Mouse (Mus musculus) embryonic facial prominence, embryonic 12.5 days (tissue): ENCODE measurements around the gene Pnkp. TPM values are rescaled to one million over a fixed set of nuclear protein-coding genes. Genes with fewer than 3 reads are reported as not detected.

Experiments
- ATAC-seq: fragments of 200-750 bp; cut with Nextera tagmentation; 2 replicates; pipeline ENCODE4 v1.8.0; 2017; ENCODE audit not compliant: insufficient number of reproducible peaks, insufficient read depth, low FRiP score, low TSS enrichment
- H3K27ac ChIP-seq: fragments of 300-500 bp; sonication (generic); 2 replicates; pipeline ENCODE4 v1.5.1; 2016; ENCODE audit warnings: mild to moderate bottlenecking
- H3K27me3 ChIP-seq: fragments of 300-500 bp; sonication (generic); 2 replicates; pipeline ENCODE4 v1.6.1; 2016; ENCODE audit warnings: mild to moderate bottlenecking, moderate library complexity
- H3K36me3 ChIP-seq: fragments of 300-500 bp; sonication (generic); 2 replicates; pipeline ENCODE4 v1.6.1; 2016; ENCODE audit warnings: mild to moderate bottlenecking
- H3K4me1 ChIP-seq: fragments of 300-500 bp; sonication (generic); 2 replicates; pipeline ENCODE4 v1.6.1; 2016
- H3K4me2 ChIP-seq: fragments of 300-500 bp; sonication (generic); replicated peaks from 2 replicates; pipeline ENCODE4 v1.6.1; 2016; ENCODE audit warnings: mild to moderate bottlenecking, moderate library complexity
- H3K4me3 ChIP-seq: fragments of 300-500 bp; sonication (generic); 2 replicates; pipeline ENCODE4 v1.5.1; 2016; ENCODE audit warnings: mild to moderate bottlenecking
- H3K9ac ChIP-seq: fragments of 300-500 bp; sonication (generic); 2 replicates; pipeline ENCODE4 v1.6.1; 2016; ENCODE audit warnings: mild to moderate bottlenecking, moderate library complexity
- H3K9me3 ChIP-seq: fragments of 300-500 bp; sonication (generic); 2 replicates; pipeline ENCODE4 v1.6.1; 2016; ENCODE audit warnings: mild to moderate bottlenecking, moderate library complexity
- WGBS: fragments of 180-500 bp; shearing (Covaris S2); methylation state at CpG from one replicate; pipeline ENCODE4 v1.1.7; 2016; 5-methylcytosine and 5-hydroxymethylcytosine counted together
- microRNA counts: library from miRNA; unstranded; fragments of <30 nt; microRNA quantifications from one replicate; lab custom pipeline; 2017
- microRNA-seq: library from miRNA; unstranded; fragments of <30 nt; microRNA quantifications from one replicate; pipeline ENCODE4, GENCODE M21; 2017
- polyA plus RNA-seq: library from polyadenylated mRNA; unstranded; fragments of >200 nt; fragmentation: Nextera tagmentation; extraction: Ambion mirVana; gene quantifications from 2 replicates; pipeline ENCODE4 v1.2.1, GENCODE M21; 2016

Pnkp gene
- polyA plus RNA-seq, 1 experiment from 2014 or later = 30.4 TPM

GRCm38 (mm10) chr7:44895593-44896434 is 38.9 kb downstream of the Pnkp start, which contains the start of gene Fuz:
Fuz (plus strand) TSS chr7:44896079.
- WGBS = under 1% methylated on average over 34 of the region's 34 CpGs
- Histone ChIP-seq H3K27me3 (no peaks in the 10 kb centered on the region), H3K4me1 (peaks cover 42% of the 10 kb centered on the region), H3K9me3 (no peaks in the 10 kb centered on the region), H3K4me3 (peak within 1 kb of the TSS; percentile 60), H3K27ac (peak within 1 kb of the TSS; percentile 92), H3K36me3 (peaks cover 26% of the 10 kb centered on the region), H3K9ac (peak within 1 kb of the TSS; percentile 70), H3K4me2 (peak within 1 kb of the TSS; percentile 79)
- ATAC-seq = peak; percentile 36; the same call in 1 of the 2 replicates

- Histone ChIP-seq H3K4me3 (peak overlapping the region; percentile 60), H3K4me1 (peaks cover 42% of the 10 kb centered on the region), H3K36me3 (peaks cover 24% of the 10 kb centered on the region), H3K4me2 (peak overlapping the region; percentile 79), H3K9ac (peak overlapping the region; percentile 70), H3K9me3 (no peaks in the 10 kb centered on the region), H3K27me3 (no peaks in the 10 kb centered on the region), H3K27ac (peak overlapping the region; percentile 92)
- no peak for ATAC-seq
- 33% methylated on average over 10 of the region's 10 CpGs for WGBS
Measured at GRCm38 (mm10) chr7:44896499-44896898, 39.6 kb downstream of the Pnkp start.

DNA sequence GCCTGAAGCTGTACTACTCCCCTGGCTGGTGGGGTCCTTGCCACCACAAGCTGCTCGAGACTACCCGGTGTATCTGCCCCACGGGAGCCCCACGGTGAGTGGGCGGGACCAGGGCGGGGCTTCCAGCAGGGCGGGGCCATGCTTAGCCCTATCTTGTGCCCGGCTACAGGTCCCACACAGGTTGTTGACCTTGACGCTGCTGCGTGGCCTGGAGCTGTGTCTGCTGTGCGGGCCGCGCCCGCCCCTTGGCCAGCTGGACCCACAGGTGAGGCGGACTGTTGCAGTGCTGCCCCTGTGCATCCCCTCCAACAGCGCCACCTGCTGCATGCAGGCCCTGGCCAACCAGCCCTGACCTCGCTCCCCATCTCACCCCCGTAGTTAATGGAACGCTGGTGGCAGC is 41.7 kb downstream of the Pnkp start:
- no peak overlapping the region for H3K4me2 ChIP-seq
- no peak overlapping the region for H3K4me3 ChIP-seq
- H3K27ac ChIP-seq = no peak overlapping the region
- no peaks in the 10 kb centered on the region for H3K9me3 ChIP-seq
- H3K27me3 ChIP-seq = no peaks in the 10 kb centered on the region
- no peak for ATAC-seq
- no peak overlapping the region for H3K9ac ChIP-seq
- WGBS = 41% methylated on average over 19 of the region's 19 CpGs
- H3K36me3 ChIP-seq = peaks cover 42% of the 10 kb centered on the region
- H3K4me1 ChIP-seq = peaks cover 38% of the 10 kb centered on the region

GRCm38 (mm10) chr7:44900632-44901031 is 43.7 kb downstream of the Pnkp start:
- Histone ChIP-seq H3K27ac (0 out of 2 replicates have a peak overlapping the region, but pooled peaks have one; percentile 46), H3K27me3 (no peaks in the 10 kb centered on the region), H3K9ac (no peak overlapping the region), H3K4me3 (no peak overlapping the region), H3K9me3 (no peaks in the 10 kb centered on the region), H3K4me2 (no peak overlapping the region), H3K4me1 (peaks cover 29% of the 10 kb centered on the region), H3K36me3 (peaks cover 63% of the 10 kb centered on the region)
- no peak for ATAC-seq
- 86% methylated on average over 11 of the region's 11 CpGs for WGBS

DNA sequence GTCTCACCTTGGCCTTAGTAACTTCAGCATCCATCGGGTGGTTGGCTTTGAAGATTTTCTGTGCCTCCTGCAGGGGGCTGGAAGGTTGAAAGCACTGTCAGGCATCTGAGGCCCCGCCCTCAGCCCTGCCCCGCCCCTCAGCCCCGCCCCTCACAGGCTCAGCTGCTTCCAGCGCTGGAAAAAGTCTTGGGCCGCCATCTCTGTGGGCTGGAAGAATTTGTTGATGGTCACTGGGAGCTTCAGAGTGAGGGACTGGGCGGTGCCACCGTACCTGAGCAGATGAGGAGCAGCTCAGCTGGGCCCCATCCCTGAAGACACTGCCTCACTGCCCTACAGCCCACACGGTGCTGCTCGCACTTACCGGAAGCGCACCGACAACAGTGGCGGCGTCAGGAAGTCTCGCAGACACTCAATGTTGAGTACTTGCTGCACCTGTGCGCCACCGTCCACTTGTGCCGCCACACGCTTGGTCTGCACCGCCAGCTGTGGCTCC is 44.3 kb downstream of the Pnkp start:
- H3K4me2 ChIP-seq = peak overlapping the region; percentile 48
- peak overlapping the region; percentile 46; the same call in 1 of the 2 replicates for H3K27ac ChIP-seq
- 0 out of 2 replicates have a peak, but pooled peaks have one; percentile 41 for ATAC-seq
- WGBS = 20% methylated on average over 21 of the region's 21 CpGs
- peak overlapping the region; percentile 21 for H3K4me3 ChIP-seq
- H3K4me1 ChIP-seq = peaks cover 29% of the 10 kb centered on the region
- no peaks in the 10 kb centered on the region for H3K27me3 ChIP-seq
- H3K9ac ChIP-seq = no peak overlapping the region; the same call in 1 of the 2 replicates
- peaks cover 69% of the 10 kb centered on the region for H3K36me3 ChIP-seq
- no peaks in the 10 kb centered on the region for H3K9me3 ChIP-seq

DNA sequence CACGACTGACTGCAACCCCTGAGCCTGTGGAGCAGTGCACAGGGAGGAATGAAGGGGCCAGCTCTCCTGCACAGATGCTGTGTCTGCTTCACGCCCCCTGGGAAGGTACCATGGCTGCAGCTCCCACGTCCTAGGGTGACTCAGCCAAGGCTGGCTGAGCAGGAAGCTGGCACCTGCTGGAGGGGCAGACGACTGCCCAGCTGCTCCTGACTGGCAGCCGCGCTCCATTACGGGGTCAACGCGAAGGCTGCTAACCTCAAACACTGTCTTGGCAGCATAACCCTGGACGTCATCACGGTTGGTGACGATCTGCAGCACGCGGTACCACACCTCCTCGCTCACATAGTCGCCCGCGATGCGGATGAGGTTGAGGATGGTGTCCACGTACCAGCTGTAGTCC is 48.5 kb downstream of the Pnkp start:
- no peak for ATAC-seq
- Histone ChIP-seq H3K27ac (0 out of 2 replicates have a peak overlapping the region, but pooled peaks have one; percentile 17), H3K9ac (no peak overlapping the region), H3K4me3 (no peak overlapping the region), H3K27me3 (no peaks in the 10 kb centered on the region), H3K9me3 (no peaks in the 10 kb centered on the region), H3K36me3 (peaks cover 90% of the 10 kb centered on the region), H3K4me1 (peaks cover 13% of the 10 kb centered on the region), H3K4me2 (no peak overlapping the region)
- WGBS = 95% methylated on average over 20 of the region's 20 CpGs

- H3K9me3 ChIP-seq = no peaks in the 10 kb centered on the region
- no peak for ATAC-seq
- no peak overlapping the region for H3K4me2 ChIP-seq
- H3K9ac ChIP-seq = no peak overlapping the region
- H3K36me3 ChIP-seq = peaks cover 97% of the 10 kb centered on the region
- no peak overlapping the region for H3K27ac ChIP-seq
- no peak overlapping the region for H3K4me3 ChIP-seq
- H3K27me3 ChIP-seq = no peaks in the 10 kb centered on the region
- WGBS = 88% methylated on average over 15 of the region's 15 CpGs
- no peaks in the 10 kb centered on the region for H3K4me1 ChIP-seq
Measured at GRCm38 (mm10) chr7:44908706-44909476, 52.0 kb downstream of the Pnkp start.

MicroRNAs within 50 kb of the gene (microRNA counts, 519-probe panel; counts per million panel counts)
- 460 counts per million, percentile 65 among the panel's probes with 10 or more counts for microRNA mmu-miR-707 (lab: Ali Mortazavi, UCI)

Small RNA genes within 50 kb of the gene (microRNA-seq; reads per million reads assigned to microRNA genes)
- gene Mir707 = not detected

Other genes with a start within 250 kb of the Pnkp start
- 6.5 and 6.8 TPM in 2 replicates for gene Myh14, start 186.3 kb upstream of the Pnkp start, polyA plus RNA-seq
- gene Izumo2, start 148.4 kb upstream of the Pnkp start, polyA plus RNA-seq = not detected in 2 replicates
- 36.4 and 36.7 TPM in 2 replicates for gene Vrk3, start 108.7 kb upstream of the Pnkp start, polyA plus RNA-seq
- 2.3 and 2.6 TPM in 2 replicates for gene Zfp473, start 106.1 kb upstream of the Pnkp start, polyA plus RNA-seq
- gene Nup62, start 41.1 kb upstream of the Pnkp start, polyA plus RNA-seq = 102 and 104 TPM in 2 replicates
- gene Il4i1, start 40.8 kb upstream of the Pnkp start, polyA plus RNA-seq = 1.2 and 2.5 TPM in 2 replicates
- gene Atf5, start 40.5 kb upstream of the Pnkp start, polyA plus RNA-seq = 5.3 and 5.8 TPM in 2 replicates
- gene Akt1s1, start 8.1 kb upstream of the Pnkp start, polyA plus RNA-seq = 116 and 120 TPM in 2 replicates
- 94.3 and 105 TPM in 2 replicates for gene Tbc1d17, start 8.1 kb upstream of the Pnkp start, polyA plus RNA-seq
- gene Ptov1, start 12.6 kb downstream of the Pnkp start, polyA plus RNA-seq = 696 and 750 TPM in 2 replicates
- gene Med25, start 35.6 kb downstream of the Pnkp start, polyA plus RNA-seq = 113 and 123 TPM in 2 replicates
- 22.4 and 23.3 TPM in 2 replicates for gene Fuz, start 38.9 kb downstream of the Pnkp start, polyA plus RNA-seq
- 76.3 and 84.7 TPM in 2 replicates for gene Ap2a1, start 72.4 kb downstream of the Pnkp start, polyA plus RNA-seq
- 0.11 and 0.19 TPM in 2 replicates for gene Tsks, start 86.1 kb downstream of the Pnkp start, polyA plus RNA-seq
- gene Cpt1c, start 117.7 kb downstream of the Pnkp start, polyA plus RNA-seq = 32.9 and 35.6 TPM in 2 replicates
- 660 and 677 TPM in 2 replicates for gene Prmt1, start 129.4 kb downstream of the Pnkp start, polyA plus RNA-seq
- gene Irf3, start 140.5 kb downstream of the Pnkp start, polyA plus RNA-seq = 93.3 and 95.7 TPM in 2 replicates
- gene Bcl2l12, start 141.6 kb downstream of the Pnkp start, polyA plus RNA-seq = 79.9 and 83.5 TPM in 2 replicates
- 43.8 and 47.7 TPM in 2 replicates for gene Scaf1, start 159.2 kb downstream of the Pnkp start, polyA plus RNA-seq
- 23.6 and 26.1 TPM in 2 replicates for gene Rras, start 160.8 kb downstream of the Pnkp start, polyA plus RNA-seq
- gene Prr12, start 195.7 kb downstream of the Pnkp start, polyA plus RNA-seq = 13.7 and 16.8 TPM in 2 replicates
- gene Nosip, start 205.3 kb downstream of the Pnkp start, polyA plus RNA-seq = 63.0 and 64.4 TPM in 2 replicates
- 23.9 and 25.0 TPM in 2 replicates for gene Prrg2, start 205.5 kb downstream of the Pnkp start, polyA plus RNA-seq
- gene Rcn3, start 235.1 kb downstream of the Pnkp start, polyA plus RNA-seq = 302 and 306 TPM in 2 replicates
- 25.8 and 26.0 TPM in 2 replicates for gene Fcgrt, start 246.7 kb downstream of the Pnkp start, polyA plus RNA-seq